Mouse (Mus musculus): Measurements from ENCODE around the gene Nsun2.

DNA sequence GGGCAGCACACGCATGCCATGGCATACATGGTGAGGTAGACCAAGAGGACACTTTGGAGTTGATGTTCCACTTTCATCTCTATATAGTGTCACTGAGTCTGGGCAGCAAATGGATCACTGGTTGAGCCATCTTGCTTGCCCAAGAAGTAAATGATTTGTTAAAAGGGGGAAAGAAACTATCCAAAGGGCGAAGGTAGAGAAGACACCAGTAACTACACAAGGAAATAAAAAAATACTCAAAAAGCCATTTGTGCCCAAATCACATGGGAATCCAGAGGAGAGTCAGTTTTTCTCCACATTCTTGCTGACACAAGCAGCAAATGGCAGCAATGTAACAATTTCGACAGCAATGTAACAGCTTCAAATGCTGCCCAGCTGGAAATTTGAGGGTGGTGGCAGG is 39.0 kb downstream of the Nsun2 start:
- no peak for TF ChIP-seq CTCF (IDR thresholded peaks at IDR 0.05; ENCODE audit: borderline replicate concordance, control insufficient read depth, extremely low read depth, insufficient read depth, low read length, poor library complexity)
- no peak for TF ChIP-seq POLR2A (IDR thresholded peaks at IDR 0.05; ENCODE audit: control insufficient read depth, extremely low read depth, insufficient read depth, low read length, poor library complexity)
